Mouse (Mus musculus): ENCODE results near the gene Vmn2r63. TPM values are rescaled to one million over a fixed set of nuclear protein-coding genes. Genes with fewer than 3 reads are reported as not detected.

Vmn2r63 gene
- polyA plus RNA-seq (2012; fragmentation: generic; extraction: Trizol) = under 1 TPM in 1 of 2 experiments, not detected in 1; under 0.01 TPM

DNA sequence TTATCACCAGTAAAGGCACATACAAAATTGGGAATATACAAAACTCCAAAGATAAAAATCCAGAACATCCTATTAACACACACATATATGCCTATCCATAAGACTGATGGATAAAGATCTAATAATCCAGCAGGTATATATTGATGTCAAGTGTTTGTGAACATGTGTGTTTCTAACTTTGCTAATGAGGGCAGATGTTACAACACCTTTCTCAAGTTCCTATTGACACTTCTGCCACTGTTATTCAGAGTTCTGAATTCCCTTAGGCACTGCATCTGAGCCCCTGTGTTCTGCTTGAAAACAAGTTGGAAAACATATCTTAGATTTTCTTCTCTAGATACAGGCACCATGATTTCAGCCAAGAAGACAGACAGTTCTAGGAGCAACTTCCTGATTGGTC lies at the start of gene Vmn2r63:
Gene Vmn2r63 (minus strand): TSS at position 101 of the 400 bp plus-strand sequence.

DNA sequence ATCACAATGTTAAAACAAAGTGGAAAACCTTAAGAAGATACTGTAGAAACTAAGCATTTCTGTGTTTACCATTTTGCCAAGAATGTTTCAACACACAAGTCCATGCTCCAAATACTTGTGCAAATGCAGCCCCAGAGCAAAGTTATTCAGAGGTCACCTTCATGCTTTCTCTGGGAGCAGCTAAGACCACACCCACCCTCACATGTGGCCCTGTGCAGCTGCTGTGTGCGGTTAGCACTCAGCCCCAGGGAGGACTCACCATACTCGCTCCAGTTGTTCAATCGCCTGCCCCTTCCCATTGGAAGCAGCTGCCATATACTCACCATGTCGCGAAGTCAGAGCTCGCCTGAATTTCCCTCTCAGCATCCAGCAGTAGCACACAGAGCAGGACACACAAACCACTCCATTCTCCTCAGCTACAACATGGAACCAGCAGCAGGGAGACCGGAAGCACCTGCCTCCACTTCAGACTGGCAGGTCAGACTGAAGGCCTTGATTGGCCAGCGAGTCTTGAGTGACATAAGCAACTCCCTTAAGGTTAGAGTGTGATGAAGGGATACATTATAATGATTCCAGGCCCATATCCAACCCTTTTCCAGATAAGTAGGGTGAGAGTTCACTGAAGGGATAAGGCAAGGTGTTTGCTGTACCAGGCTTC lies 66.7 kb downstream of the Vmn2r63 start, which contains the start of gene Gm2381:
Gene Gm2381 (minus strand): TSS at position 434 of the 658 bp plus-strand sequence.

Other genes with a start within 250 kb of the Vmn2r63 start
- under 1 TPM; 0.02 to 0.51 TPM for gene Zfp975, start 241.1 kb downstream of the Vmn2r63 start, polyA plus RNA-seq (2012; fragmentation: generic; extraction: Trizol)
- not detected for gene Gm17067, start 206.8 kb downstream of the Vmn2r63 start, polyA plus RNA-seq (2012; fragmentation: generic; extraction: Trizol)
- not detected for gene Vmn2r62, start 140.3 kb downstream of the Vmn2r63 start, polyA plus RNA-seq (2012; fragmentation: generic; extraction: Trizol)
- gene Gm2381, start 66.6 kb downstream of the Vmn2r63 start, polyA plus RNA-seq (2012; fragmentation: generic; extraction: Trizol) = not detected
- gene Gm9268, start 84.9 kb upstream of the Vmn2r63 start, polyA plus RNA-seq (2012; fragmentation: generic; extraction: Trizol) = not detected
- not detected for gene Zfp936, start 180.4 kb upstream of the Vmn2r63 start, polyA plus RNA-seq (2012; fragmentation: generic; extraction: Trizol)